Mouse (Mus musculus) c-Kit-positive CD71-positive TER-119-negative erythroid progenitor cells, embryonic 14.5 days (primary cell): ENCODE data around the gene Dmd.

Source experiments
- DNase-seq: peaks from one replicate; pipeline ENCODE4 v3.0.0-alpha.2; 2013; ENCODE audit warnings: low read depth

The Dmd gene

DNA sequence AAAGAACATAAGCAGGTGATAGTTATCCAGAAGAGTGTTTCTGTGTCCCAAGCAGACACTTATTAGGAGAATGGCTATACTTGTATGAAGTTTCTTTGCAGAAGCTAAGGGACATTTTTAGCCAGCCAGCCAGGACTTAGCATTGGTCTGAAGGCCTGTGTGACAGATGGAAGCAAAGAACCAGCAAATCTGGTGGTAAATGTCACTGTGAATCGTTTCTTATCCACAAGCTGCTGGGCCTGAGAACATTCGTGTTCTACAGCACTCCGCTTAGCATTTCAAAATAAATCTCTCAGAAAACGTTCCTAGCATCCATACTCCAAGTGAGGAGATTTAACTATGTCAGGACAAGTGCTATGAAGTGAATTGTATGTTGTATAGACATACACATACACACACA is 1486.9 kb downstream of the Dmd start:
- no peak for DNase-seq

DNA sequence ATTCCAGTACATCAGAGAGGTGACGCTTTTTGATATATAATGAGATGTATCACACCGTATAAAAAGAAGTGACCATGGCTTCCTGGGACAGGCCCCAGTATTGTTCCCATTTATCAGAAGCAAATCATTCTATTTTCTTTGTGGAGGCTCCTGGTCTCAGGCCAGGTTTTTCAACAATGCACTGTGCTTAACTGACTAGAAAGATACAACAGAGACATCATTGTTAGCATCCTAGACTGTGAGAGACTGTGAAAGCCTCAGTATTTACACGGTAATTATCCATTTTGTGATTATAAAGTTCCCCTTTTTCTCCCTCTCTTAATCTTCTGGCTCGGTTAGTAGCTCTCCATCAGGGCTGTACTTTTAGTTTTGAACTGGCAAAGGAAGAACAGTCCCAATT is 1487.9 kb downstream of the Dmd start:
- no peak for DNase-seq

DNA sequence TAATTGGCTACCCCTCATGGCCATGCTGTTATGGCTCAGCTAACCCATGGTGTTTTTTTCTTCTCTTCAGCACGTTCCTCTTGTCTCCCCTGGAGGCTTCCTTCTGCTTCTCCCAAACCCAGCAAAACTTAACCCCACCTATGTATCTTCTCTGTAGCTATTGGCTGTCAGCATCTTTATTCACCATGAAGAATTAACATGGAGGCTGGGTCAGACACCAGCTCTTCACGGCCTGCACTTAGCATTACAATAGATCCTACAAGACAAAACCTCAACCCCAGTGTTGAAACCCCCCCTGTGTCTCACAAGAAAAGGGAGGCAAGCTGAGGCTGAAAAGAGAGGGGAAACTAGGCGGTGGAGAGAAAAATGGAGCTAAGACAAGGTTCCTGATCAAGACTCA is 1494.3 kb downstream of the Dmd start:
- DNase-seq = no peak

DNA sequence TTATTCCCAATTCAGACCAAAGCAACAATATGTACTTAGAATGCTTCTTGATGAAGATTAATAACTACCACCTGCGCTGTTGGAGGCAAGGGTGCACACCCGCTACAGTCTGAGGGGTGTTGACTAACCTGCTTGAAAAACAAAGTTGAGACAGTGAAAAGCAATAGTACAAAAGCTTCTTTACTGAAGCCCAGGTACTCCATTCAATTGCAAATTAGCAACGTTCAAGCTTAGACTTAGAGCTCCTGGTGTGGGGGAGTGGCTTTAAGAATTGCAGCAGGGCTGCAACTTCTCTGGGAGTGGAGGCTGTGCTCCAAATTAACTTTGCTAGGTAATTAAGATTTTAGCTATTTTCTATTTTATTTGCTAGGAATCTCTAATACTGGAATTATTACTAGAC is 1495.3 kb downstream of the Dmd start:
- DNase-seq = no peak

- no peak for DNase-seq
Measured at GRCm38 (mm10) chrX:84444638-84445037, 1496.0 kb downstream of the Dmd start.

- peak; percentile 10 for DNase-seq
Measured at GRCm38 (mm10) chrX:84454473-84454872, 1505.8 kb downstream of the Dmd start.

GRCm38 (mm10) chrX:84514650-84515366 is 1566.1 kb downstream of the Dmd start:
- no peak for DNase-seq

DNA sequence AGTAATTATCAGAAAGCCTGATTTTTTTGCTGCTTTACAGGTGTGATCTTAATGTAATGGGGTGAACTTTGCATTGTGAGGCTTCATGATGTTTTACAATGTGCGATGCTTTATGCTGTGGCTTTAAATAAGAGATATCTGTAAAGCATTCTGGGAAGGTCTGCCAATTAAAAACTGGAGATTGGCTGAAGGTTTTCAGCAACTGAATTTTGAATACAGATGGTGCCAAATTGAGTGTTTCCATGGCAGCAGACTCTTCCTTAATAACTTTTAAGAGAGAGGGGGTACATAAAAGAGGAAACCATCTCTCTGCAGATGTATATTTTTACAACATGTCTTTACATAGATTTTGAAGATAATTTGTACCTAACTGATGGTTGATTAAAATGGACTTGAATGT is 1603.3 kb downstream of the Dmd start:
- no peak for DNase-seq

GRCm38 (mm10) chrX:84553441-84553840 is 1604.8 kb downstream of the Dmd start:
- no peak for DNase-seq

DNA sequence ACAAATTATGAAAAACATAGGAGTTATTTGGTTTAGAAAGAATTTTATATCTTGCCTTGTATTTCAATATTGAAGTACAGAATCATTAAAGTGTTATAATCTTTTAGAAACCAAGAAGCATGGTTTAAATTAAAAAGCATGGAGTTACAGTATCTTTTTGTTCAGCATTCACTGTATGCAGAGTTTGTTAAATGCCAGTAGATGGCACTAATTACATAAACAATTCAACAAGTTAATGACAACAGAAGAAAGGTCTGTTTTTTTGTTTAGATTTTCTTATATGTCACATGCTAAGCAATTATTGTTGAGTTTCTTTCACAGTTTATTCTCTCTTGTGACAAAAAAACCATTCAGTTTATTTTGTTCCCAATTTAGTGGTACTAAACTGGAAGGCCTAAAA is 1649.8 kb downstream of the Dmd start:
- no peak for DNase-seq

GRCm38 (mm10) chrX:84640446-84640845 is 1691.8 kb downstream of the Dmd start:
- no peak for DNase-seq

GRCm38 (mm10) chrX:84747683-84748082 is 1799.0 kb downstream of the Dmd start:
- DNase-seq = no peak

DNA sequence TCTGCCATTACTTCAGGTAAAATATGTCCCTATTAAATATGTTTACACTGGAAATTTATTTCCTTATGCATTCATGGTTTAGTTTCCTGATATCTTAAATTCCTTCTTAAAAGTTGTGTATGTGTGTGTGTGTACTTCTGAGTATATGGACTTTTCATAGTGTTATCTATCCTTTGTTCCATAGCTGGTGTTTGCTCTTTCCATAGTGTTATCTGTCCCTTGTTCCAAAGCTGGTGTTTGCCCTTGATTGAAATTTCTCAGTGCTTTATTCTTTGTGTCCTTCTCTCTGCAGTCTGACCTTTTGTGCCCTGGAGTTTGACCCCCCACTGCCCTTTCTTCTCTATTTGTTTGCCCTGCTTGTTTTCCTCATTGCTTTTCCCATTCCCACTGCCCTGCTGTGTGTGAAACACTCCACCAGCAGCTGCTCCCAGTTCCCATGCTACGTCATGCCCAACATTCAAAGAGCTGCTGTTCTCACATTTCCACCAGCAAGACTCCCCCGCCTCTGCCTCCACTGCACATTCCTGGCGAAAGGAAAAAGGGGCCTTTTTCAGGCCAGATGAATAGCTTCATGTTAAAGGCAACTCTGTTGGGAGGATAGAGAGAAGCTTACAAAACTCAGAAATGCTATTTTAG is 1911.5 kb downstream of the Dmd start:
- DNase-seq = no peak

DNA sequence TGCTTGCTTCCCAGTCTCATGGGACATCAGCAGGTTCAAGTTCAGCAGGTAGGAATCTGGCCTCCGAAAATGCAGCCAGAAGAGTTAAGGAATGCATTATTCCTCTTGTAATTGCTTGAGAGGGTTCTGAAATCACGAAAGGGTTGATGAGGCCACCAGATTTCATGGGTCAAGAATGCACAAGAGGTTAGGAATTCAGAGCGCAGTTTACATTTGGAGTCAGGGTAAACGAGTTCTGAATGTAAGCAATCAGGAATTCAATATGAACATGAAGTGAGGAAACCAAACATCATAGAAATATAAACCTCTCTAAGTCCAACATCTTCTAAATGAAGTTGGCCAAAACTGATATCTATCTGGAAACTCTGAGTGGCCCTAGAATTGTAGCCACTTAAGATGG is 1924.4 kb downstream of the Dmd start:
- DNase-seq = no peak

DNA sequence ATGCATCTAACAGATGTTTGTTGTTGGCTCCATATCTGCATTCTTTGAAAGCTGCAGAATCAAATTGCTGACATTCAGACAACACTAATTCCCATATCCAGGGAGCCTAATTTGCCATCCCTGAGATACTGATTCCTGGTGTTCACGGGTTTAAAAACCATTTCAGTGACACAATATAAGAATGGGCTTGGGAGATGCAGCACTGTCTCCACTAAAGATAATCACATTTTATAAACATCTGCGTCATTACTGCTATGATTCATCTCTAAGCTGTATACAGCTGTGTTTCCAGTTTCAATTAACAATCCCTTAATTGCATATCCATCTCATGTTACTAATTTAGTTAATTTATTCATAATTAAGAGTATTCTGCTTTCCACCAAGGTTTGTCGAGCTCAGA is 1929.5 kb downstream of the Dmd start:
- DNase-seq = no peak

- DNase-seq = no peak
Measured at GRCm38 (mm10) chrX:84932715-84933473, 1984.2 kb downstream of the Dmd start.

DNA sequence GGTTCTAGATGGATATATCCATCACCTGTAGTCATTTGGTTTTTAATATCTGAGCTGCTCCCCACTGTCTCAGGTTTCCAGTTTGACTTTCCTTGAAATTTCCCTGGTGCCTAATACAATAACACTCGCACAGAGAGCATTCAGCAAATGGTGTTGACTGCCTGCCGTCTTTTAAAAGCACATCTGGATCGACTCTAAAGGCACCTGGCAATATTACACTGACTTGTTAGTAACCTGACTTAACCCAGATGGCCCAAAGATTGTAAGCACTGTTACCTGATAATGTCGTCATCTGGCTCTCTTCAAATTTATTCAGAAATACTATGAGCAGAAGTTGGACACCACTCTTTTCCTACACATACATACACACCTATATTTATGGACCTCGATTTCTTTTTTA is 2011.9 kb downstream of the Dmd start:
- no peak for DNase-seq

DNA sequence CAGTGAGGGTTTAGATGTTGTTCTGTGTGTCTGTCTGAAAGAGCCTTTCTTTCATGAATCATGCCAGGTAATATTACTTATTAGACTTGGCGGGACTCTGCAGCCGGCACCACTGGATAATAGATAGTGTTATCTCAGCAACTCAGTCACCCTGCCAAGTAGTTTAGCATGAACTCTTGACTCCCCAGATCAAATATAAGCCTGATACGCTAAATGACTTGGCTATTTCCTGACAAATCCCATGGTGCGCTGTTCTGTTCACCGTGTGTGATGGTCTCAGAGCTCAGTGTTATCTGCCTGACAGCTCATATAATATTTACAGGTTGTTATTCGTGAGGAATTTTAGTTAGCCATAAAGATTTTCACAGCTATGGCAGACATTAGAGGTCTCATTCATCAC is 2012.3 kb downstream of the Dmd start:
- no peak for DNase-seq

DNA sequence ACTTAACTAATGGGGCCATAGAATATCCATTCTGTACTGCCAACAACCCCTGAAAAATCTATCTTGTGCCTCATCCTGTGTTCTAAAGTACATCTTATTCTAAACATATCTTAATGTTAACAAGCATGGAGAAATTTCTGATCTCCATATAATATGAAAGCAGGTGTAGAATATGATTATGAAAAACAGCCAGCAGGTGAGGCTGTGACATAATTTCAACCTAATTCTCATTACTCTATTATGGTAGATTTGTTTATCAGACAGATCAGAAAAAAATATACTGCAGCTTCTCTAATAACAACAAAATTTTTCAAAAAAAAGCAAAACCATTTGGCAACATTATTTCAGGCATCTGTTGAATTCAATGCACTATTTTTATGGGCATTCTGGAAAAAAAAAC is 2059.6 kb downstream of the Dmd start:
- no peak for DNase-seq

DNA sequence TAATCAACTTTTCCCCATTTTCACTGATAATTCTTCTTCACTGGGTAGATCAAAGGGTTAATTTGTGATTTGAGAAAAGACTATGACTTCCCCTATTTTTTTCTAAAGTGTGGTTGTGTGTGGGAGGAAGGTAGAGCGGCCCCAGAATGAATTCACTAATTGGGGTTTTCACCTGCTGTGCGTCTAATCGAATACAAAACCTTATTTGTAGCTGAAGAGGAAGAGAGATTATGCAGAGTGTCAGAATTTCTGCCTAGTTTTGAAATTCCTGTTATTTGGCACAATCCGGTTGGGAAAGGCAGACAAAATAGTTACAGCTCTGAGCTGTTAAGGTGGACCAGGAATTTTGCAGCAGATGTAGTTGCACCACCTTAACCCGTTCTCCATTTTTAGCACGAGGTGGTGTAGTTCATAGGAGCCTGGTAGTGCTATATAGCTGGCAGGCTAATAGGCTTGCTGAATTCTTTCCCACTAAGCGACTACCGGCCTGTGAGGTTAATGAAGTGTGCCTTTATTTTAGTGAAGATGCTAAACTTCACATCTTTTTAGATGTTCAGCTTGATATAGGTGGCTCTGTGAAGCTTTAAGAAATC is 2092.9 kb downstream of the Dmd start:
- DNase-seq = no peak

GRCm38 (mm10) chrX:85046631-85047030 is 2098.0 kb downstream of the Dmd start:
- no peak for DNase-seq

DNA sequence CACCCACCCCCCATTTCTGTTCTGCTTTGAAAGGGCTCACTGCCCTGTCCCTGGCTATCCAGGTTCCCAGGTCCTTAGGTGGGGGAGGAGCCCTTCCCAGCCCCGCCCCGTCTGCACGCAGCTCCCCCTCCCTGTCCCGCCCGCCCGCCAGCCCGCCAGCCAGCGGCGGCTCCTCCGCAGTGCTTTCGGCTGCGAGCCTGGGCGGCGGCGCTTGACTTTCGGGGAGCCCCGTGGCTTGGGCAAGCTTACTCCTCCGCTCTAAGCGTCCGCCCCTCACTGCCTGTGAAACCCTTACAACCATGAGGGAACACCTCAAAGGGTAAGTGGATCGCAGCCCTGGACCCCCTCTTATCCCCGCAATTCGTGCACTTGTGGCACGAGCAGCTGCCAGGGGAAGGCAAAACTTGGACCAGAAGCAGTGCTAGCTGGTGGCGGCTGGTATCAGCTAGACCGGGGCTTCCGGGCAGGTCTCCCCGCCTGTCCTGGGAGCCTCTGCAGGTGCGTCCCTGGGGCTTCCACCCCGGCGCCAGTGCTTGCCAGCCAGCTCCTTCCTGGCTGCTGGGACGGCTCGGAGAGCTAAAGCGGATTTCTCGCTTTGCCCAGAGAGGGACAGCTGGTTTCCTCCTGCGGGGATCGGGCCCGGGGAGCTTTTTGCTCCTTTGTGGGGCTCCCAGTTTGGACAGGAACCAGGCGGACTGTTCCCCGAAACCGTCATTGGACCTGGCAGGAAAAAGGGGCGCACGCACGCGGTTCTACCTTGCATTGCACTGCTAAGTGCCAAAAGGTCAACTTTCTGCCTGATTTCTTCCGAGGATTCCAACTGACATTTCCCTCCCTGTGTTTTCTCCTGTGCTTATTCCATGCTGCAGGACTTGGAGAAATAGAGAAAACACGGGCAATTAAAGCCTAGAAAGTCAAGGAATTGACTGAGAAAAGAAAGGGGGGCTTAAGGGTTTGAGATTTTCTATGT is 2099.8 kb downstream of the Dmd start:
- peak; percentile 14 for DNase-seq
